Comparison of ENCODE assay signal across 9 mouse cellular contexts in genomic region chr6:93758114-93758513, GRCm38 (mm10).
A peak's percentile ranks its signal among the peaks of the same experiment; 100 is the strongest.
DNase-seq lines count a peak whose midpoint lies in the region; ATAC-seq and TF ChIP-seq lines count a peak whose summit lies in the region.
"Had no signal": no experiment of that assay in that cellular context is flagged by ENCODE, and none has a peak within 500 bp of the region (broad histone marks: within the 10 kb centered on the region; RNA-seq: fewer than 3 reads in every experiment).

No protein-coding gene starts in this region.

- no peaks in the 10 kb centered on the region for H3K27me3 ChIP-seq in heart, embryonic 11.5 days (ENCODE audit: control insufficient read depth, insufficient read depth, low read length)
- no peaks in the 10 kb centered on the region for H3K27me3 ChIP-seq in heart, postnatal 0 days (ENCODE audit: control insufficient read depth, insufficient read depth, low read length)
- no peaks in the 10 kb centered on the region for H3K27me3 ChIP-seq in midbrain, embryonic 11.5 days (ENCODE audit: control insufficient read depth, insufficient read depth, low read length)

- no peak for DNase-seq in heart, postnatal 4 days
- peak; percentile 16 for DNase-seq in heart, postnatal 0 days (ENCODE audit: low spot score)
- DNase-seq in midbrain, embryonic 11.5 days (ENCODE audit: low spot score, missing footprints) = no peak
- no peak for DNase-seq in embryo, embryonic 11 days
- no peak for DNase-seq in urinary bladder, postnatal 25 days (ENCODE audit: low spot score)
- DNase-seq in kidney, adult 8-10 months = no peak

- 0 out of 2 replicates have a peak overlapping the region, but pooled peaks have one; percentile 16 for H3K9ac ChIP-seq in heart, embryonic 11.5 days (ENCODE audit: low read depth, low read length)
- H3K9ac ChIP-seq in heart, postnatal 0 days (replicated peaks; ENCODE audit: low read depth, low read length) = no peak overlapping the region
- 0 out of 2 replicates have a peak overlapping the region, but pooled peaks have one; percentile 21 for H3K9ac ChIP-seq in midbrain, embryonic 11.5 days (ENCODE audit: low read length)

- H3K4me3 ChIP-seq in heart, embryonic 11.5 days (ENCODE audit: low read depth, low read length) = no peak overlapping the region
- H3K4me3 ChIP-seq in brown adipose tissue, adult 24 weeks (ENCODE audit: insufficient read depth, low read depth, low read length) = no peak overlapping the region
- H3K4me3 ChIP-seq in heart, postnatal 0 days (ENCODE audit: low read depth, low read length) = no peak overlapping the region
- no peak overlapping the region for H3K4me3 ChIP-seq in midbrain, embryonic 11.5 days (ENCODE audit: low read depth, low read length)
- H3K4me3 ChIP-seq: erythroblast, embryonic 14.5 days had no signal

- H3K4me2 ChIP-seq in heart, embryonic 11.5 days = no peak overlapping the region
- H3K4me2 ChIP-seq in heart, postnatal 0 days (ENCODE audit: low read depth, low read length) = no peak overlapping the region
- no peak overlapping the region for H3K4me2 ChIP-seq in midbrain, embryonic 11.5 days

- H3K36me3 ChIP-seq in heart, embryonic 11.5 days (ENCODE audit: control insufficient read depth, insufficient read depth, low read length) = no peaks in the 10 kb centered on the region
- H3K36me3 ChIP-seq in heart, postnatal 0 days (replicated peaks; ENCODE audit: control insufficient read depth, insufficient read depth, low read length) = peaks cover 5% of the 10 kb centered on the region; the same call in 1 of the 2 replicates
- H3K36me3 ChIP-seq in midbrain, embryonic 11.5 days (ENCODE audit: control insufficient read depth, insufficient read depth, low read length) = no peaks in the 10 kb centered on the region

- peaks cover 6% of the 10 kb centered on the region for H3K4me1 ChIP-seq in heart, embryonic 11.5 days (ENCODE audit: control insufficient read depth, insufficient read depth, low read length)
- H3K4me1 ChIP-seq in brown adipose tissue, adult 24 weeks (ENCODE audit: control insufficient read depth, insufficient read depth, insufficient read length, low read length) = peaks cover 5% of the 10 kb centered on the region; the same call in 1 of the 2 replicates
- H3K4me1 ChIP-seq in heart, postnatal 0 days (ENCODE audit: control insufficient read depth, insufficient read depth) = no peaks in the 10 kb centered on the region
- peaks cover 9% of the 10 kb centered on the region for H3K4me1 ChIP-seq in midbrain, embryonic 11.5 days (ENCODE audit: control insufficient read depth, insufficient read depth, low read length)

- no peak for TF ChIP-seq CTCF in heart, postnatal 0 days (IDR thresholded peaks at IDR 0.05; ENCODE audit: low read depth)

- no peak overlapping the region for H3K27ac ChIP-seq in heart, embryonic 11.5 days (ENCODE audit: low read depth, low read length)
- H3K27ac ChIP-seq in brown adipose tissue, adult 24 weeks (replicated peaks; ENCODE audit: low read depth, low read length) = peak overlapping the region; percentile 21
- 0 out of 2 replicates have a peak overlapping the region, but pooled peaks have one; percentile 60 for H3K27ac ChIP-seq in heart, postnatal 0 days (ENCODE audit: low read depth)
- H3K27ac ChIP-seq in midbrain, embryonic 11.5 days (ENCODE audit: low read depth, low read length) = 0 out of 2 replicates have a peak overlapping the region, but pooled peaks have one; percentile 48

- TF ChIP-seq EP300 in heart, postnatal 0 days (IDR thresholded peaks at IDR 0.05; ENCODE audit: low read depth) = no peak

- WGBS in heart, embryonic 11.5 days (ENCODE audit: insufficient replicate concordance) = 75% methylated on average over 3 of the region's 3 CpGs
- WGBS in heart, postnatal 0 days = 51% methylated on average over 3 of the region's 3 CpGs
- WGBS in midbrain, embryonic 11.5 days = 51% methylated on average over 3 of the region's 3 CpGs

- ATAC-seq in heart, embryonic 11.5 days (replicated peaks; ENCODE audit: insufficient number of reproducible peaks, low FRiP score, low TSS enrichment) = no peak
- no peak for ATAC-seq in heart, postnatal 0 days (ENCODE audit: insufficient read depth, low read depth)
- ATAC-seq in midbrain, embryonic 11.5 days (ENCODE audit: low FRiP score) = no peak

- no peaks in the 10 kb centered on the region for H3K9me3 ChIP-seq in heart, embryonic 11.5 days (replicated peaks; ENCODE audit: control insufficient read depth, low read length)
- no peaks in the 10 kb centered on the region for H3K9me3 ChIP-seq in heart, postnatal 0 days (replicated peaks; ENCODE audit: control insufficient read depth, low read length)
- no peaks in the 10 kb centered on the region for H3K9me3 ChIP-seq in midbrain, embryonic 11.5 days (ENCODE audit: control insufficient read depth, low read length)
